Mouse (Mus musculus) forebrain, embryonic 11.5 days (tissue): ENCODE measurements around the gene Klf6. TPM values are rescaled to one million over a fixed set of nuclear protein-coding genes. Genes with fewer than 3 reads are reported as not detected.

Experiments used
- ATAC-seq: fragments of 200-750 bp; cut with Nextera tagmentation; replicated peaks from 2 replicates; pipeline ENCODE4 v1.8.0; 2017; ENCODE audit warnings: moderate TSS enrichment; ENCODE audit not compliant: low FRiP score
- DNase-seq: peaks from one replicate; pipeline ENCODE4 v3.0.0-alpha.2; 2017; ENCODE audit warnings: low spot score
- H3K27ac ChIP-seq: fragments of 300-500 bp; sonication (generic); 2 replicates; pipeline ENCODE4 v1.5.1; 2014; ENCODE audit warnings: low read depth, low read length
- H3K27me3 ChIP-seq: fragments of 300-500 bp; sonication (generic); 2 replicates; pipeline ENCODE4 v1.6.1; 2014; ENCODE audit warnings: mild to moderate bottlenecking, low read length, mixed read lengths; ENCODE audit not compliant: control insufficient read depth, insufficient read depth
- H3K36me3 ChIP-seq: fragments of 300-500 bp; sonication (generic); 2 replicates; pipeline ENCODE4 v1.6.1; 2014; ENCODE audit warnings: mild to moderate bottlenecking, low read length, moderate library complexity, mixed read lengths; ENCODE audit not compliant: control insufficient read depth, insufficient read depth
- H3K4me1 ChIP-seq: fragments of 300-500 bp; sonication (generic); replicated peaks from 2 replicates; pipeline ENCODE4 v1.6.1; 2014; ENCODE audit warnings: low read length, mixed read lengths; ENCODE audit not compliant: control insufficient read depth, insufficient read depth
- H3K4me2 ChIP-seq: fragments of 300-500 bp; sonication (generic); 2 replicates; pipeline ENCODE4 v1.6.1; 2014; ENCODE audit warnings: low read depth, mild to moderate bottlenecking, low read length, moderate library complexity, mixed read lengths; ENCODE audit not compliant: severe bottlenecking
- H3K4me3 ChIP-seq: fragments of 300-500 bp; sonication (generic); 2 replicates; pipeline ENCODE4 v1.5.1; 2014; ENCODE audit warnings: low read depth, low read length
- H3K9ac ChIP-seq: fragments of 300-500 bp; sonication (generic); 2 replicates; pipeline ENCODE4 v1.6.1; 2014; ENCODE audit warnings: low read length
- H3K9me3 ChIP-seq: fragments of 300-500 bp; sonication (generic); 2 replicates; pipeline ENCODE4 v1.6.1; 2016; ENCODE audit warnings: low read length, mixed read lengths; ENCODE audit not compliant: control insufficient read depth
- WGBS: fragments of 180-500 bp; shearing (Covaris S2); extraction: QIAGEN DNeasy Blood & Tissue Kit; methylation state at CpG from one replicate; pipeline ENCODE4 v1.1.7; 2014; 5-methylcytosine and 5-hydroxymethylcytosine counted together
- polyA plus RNA-seq: library from polyadenylated mRNA; unstranded; fragments of >200 nt; fragmentation: Nextera tagmentation; extraction: Ambion mirVana; gene quantifications from 2 replicates; pipeline ENCODE4 v1.2.1, GENCODE M21; 2014

Gene Klf6
- polyA plus RNA-seq, 1 experiment from 2014 or later, result 51.8 TPM

DNA sequence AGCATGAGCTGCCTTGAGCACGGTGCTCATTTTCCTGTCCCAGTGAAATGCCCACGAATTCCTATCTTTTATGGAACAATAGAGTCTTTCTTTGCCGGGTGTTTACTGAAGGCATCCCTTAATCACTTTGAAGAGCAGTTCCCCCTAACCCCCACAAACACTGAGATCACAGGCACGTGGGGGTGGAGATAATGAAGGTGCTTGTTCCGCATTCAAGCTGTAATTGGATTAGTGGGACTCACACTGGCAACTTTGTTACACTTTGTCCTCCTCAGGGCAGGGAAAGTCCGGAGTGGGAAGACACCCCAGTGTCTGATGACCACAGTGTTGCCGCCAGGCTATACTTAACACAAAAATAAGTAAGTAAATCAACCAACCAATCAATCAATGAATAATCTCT, 29.3 kb upstream of the Klf6 start:
- H3K27me3 ChIP-seq, result no peaks in the 10 kb centered on the region
- no peak overlapping the region for H3K4me3 ChIP-seq
- ATAC-seq, result no peak
- DNase-seq, result no peak
- H3K9ac ChIP-seq, result no peak overlapping the region
- H3K9me3 ChIP-seq, result no peaks in the 10 kb centered on the region
- H3K36me3 ChIP-seq, result no peaks in the 10 kb centered on the region
- H3K4me1 ChIP-seq, result no peaks in the 10 kb centered on the region
- H3K4me2 ChIP-seq, result no peak overlapping the region
- under 1% methylated on average over 7 of the region's 7 CpGs for WGBS
- no peak overlapping the region for H3K27ac ChIP-seq

GRCm38 (mm10) chr13:5837174-5837777, 24.0 kb upstream of the Klf6 start:
- no peak overlapping the region for H3K4me2 ChIP-seq
- H3K9ac ChIP-seq, result no peak overlapping the region
- ATAC-seq (no peak), DNase-seq (no peak)
- no peaks in the 10 kb centered on the region for H3K36me3 ChIP-seq
- 84% methylated on average over 4 of the region's 4 CpGs for WGBS
- no peaks in the 10 kb centered on the region for H3K4me1 ChIP-seq
- no peaks in the 10 kb centered on the region for H3K9me3 ChIP-seq
- H3K4me3 ChIP-seq, result no peak overlapping the region
- H3K27ac ChIP-seq, result no peak overlapping the region
- no peaks in the 10 kb centered on the region for H3K27me3 ChIP-seq

- Histone ChIP-seq H3K4me1 (no peaks in the 10 kb centered on the region), H3K36me3 (no peaks in the 10 kb centered on the region), H3K27ac (no peak overlapping the region), H3K9ac (no peak overlapping the region), H3K9me3 (no peaks in the 10 kb centered on the region), H3K27me3 (no peaks in the 10 kb centered on the region), H3K4me2 (no peak overlapping the region), H3K4me3 (no peak overlapping the region)
- 91% methylated on average over 6 of the region's 6 CpGs for WGBS
- DNase-seq (no peak), ATAC-seq (no peak)
Measured at GRCm38 (mm10) chr13:5841418-5841817, 19.9 kb upstream of the Klf6 start.

- Histone ChIP-seq H3K27me3 (no peaks in the 10 kb centered on the region), H3K27ac (no peak overlapping the region), H3K9ac (no peak overlapping the region), H3K4me2 (no peak overlapping the region), H3K36me3 (no peaks in the 10 kb centered on the region), H3K9me3 (no peaks in the 10 kb centered on the region), H3K4me3 (no peak overlapping the region), H3K4me1 (no peaks in the 10 kb centered on the region)
- 81% methylated on average over 5 of the region's 5 CpGs for WGBS
- ATAC-seq (no peak), DNase-seq (no peak)
Measured at GRCm38 (mm10) chr13:5842911-5843310, 18.4 kb upstream of the Klf6 start.

DNA sequence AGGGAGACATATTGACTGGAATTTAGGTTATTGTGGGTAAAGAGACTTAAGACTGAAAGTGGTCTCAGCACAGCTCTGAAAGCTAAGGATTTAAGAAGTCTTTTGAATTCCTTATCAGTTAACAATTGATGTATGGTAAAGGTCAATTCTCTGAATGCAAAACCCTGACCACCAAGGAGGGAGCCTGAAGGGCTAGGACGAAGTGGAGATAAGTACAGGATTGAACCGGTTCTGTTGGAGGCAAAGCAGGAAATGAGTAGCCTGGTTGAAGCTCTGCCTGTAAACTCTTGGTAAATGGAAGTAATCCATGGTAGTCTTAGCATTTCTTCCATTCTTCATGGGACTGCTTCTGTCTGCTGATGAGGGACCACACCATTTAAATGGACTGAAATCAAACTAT, 17.5 kb upstream of the Klf6 start:
- no peaks in the 10 kb centered on the region for H3K4me1 ChIP-seq

GRCm38 (mm10) chr13:5844338-5844737, 16.9 kb upstream of the Klf6 start:
- no peak for ATAC-seq
- no peak for DNase-seq
- Histone ChIP-seq H3K36me3 (no peaks in the 10 kb centered on the region), H3K27me3 (no peaks in the 10 kb centered on the region), H3K4me2 (no peak overlapping the region), H3K9ac (no peak overlapping the region), H3K4me1 (no peaks in the 10 kb centered on the region), H3K9me3 (no peaks in the 10 kb centered on the region), H3K4me3 (no peak overlapping the region), H3K27ac (no peak overlapping the region)
- WGBS, result 88% methylated on average over 5 of the region's 5 CpGs

More for the DNA sequence above, 17.5 kb upstream of the Klf6 start:
- H3K9ac ChIP-seq, result no peak overlapping the region
- DNase-seq (no peak), ATAC-seq (no peak)
- no peak overlapping the region for H3K4me3 ChIP-seq
- no peaks in the 10 kb centered on the region for H3K27me3 ChIP-seq
- H3K36me3 ChIP-seq, result no peaks in the 10 kb centered on the region
- H3K4me2 ChIP-seq, result no peak overlapping the region
- no peaks in the 10 kb centered on the region for H3K9me3 ChIP-seq
- 30% methylated on average over 2 of the region's 2 CpGs for WGBS
- H3K27ac ChIP-seq, result no peak overlapping the region

- no peaks in the 10 kb centered on the region for H3K36me3 ChIP-seq
- H3K27ac ChIP-seq, result no peak overlapping the region
- no peaks in the 10 kb centered on the region for H3K4me1 ChIP-seq
- DNase-seq (no peak), ATAC-seq (no peak)
- no peak overlapping the region for H3K4me2 ChIP-seq
- no peaks in the 10 kb centered on the region for H3K27me3 ChIP-seq
- H3K9me3 ChIP-seq, result no peaks in the 10 kb centered on the region
- 69% methylated on average over 10 of the region's 10 CpGs for WGBS
- no peak overlapping the region for H3K4me3 ChIP-seq
- no peak overlapping the region for H3K9ac ChIP-seq
Measured at GRCm38 (mm10) chr13:5845161-5845590, 16.1 kb upstream of the Klf6 start.

- Histone ChIP-seq H3K36me3 (no peaks in the 10 kb centered on the region), H3K27ac (no peak overlapping the region), H3K4me1 (no peaks in the 10 kb centered on the region), H3K4me3 (no peak overlapping the region), H3K9me3 (no peaks in the 10 kb centered on the region), H3K9ac (no peak overlapping the region), H3K27me3 (no peaks in the 10 kb centered on the region), H3K4me2 (no peak overlapping the region)
- 89% methylated on average over 5 of the region's 5 CpGs for WGBS
- DNase-seq, result no peak
- no peak for ATAC-seq
Measured at GRCm38 (mm10) chr13:5845605-5846004, 15.7 kb upstream of the Klf6 start.

DNA sequence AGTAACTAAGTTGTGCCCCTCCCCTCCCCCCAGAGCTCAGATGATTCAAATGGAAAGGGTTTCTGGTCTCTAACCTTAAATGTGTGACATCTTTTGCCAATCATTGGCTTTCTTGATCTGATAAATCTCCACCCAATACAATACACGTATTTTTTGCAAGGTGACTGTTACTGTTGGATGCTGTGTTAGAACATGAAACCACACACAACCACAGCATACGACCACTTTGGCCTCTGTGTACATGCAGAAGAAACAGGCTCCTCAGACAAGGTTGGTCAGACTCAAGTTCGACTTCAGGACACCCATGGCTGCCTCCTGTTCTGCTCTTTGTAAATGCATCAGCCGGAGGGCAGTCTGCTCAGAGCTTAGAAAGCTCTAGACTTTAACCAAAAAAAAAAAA, 14.4 kb upstream of the Klf6 start:
- no peak overlapping the region for H3K4me3 ChIP-seq
- no peaks in the 10 kb centered on the region for H3K9me3 ChIP-seq
- DNase-seq (no peak), ATAC-seq (no peak)
- no peak overlapping the region for H3K9ac ChIP-seq
- no peaks in the 10 kb centered on the region for H3K27me3 ChIP-seq
- no peak overlapping the region for H3K4me2 ChIP-seq
- H3K36me3 ChIP-seq, result no peaks in the 10 kb centered on the region
- WGBS, result 84% methylated on average over 4 of the region's 4 CpGs
- H3K4me1 ChIP-seq, result no peaks in the 10 kb centered on the region
- no peak overlapping the region for H3K27ac ChIP-seq
